Mouse (Mus musculus): ENCODE results near the gene Ehd1. TPM values are rescaled to one million over a fixed set of nuclear protein-coding genes. Genes with fewer than 3 reads are reported as not detected.
A peak's percentile ranks its signal among the peaks of the same experiment; 100 is the strongest.

Ehd1 gene
- total RNA-seq (2017), result 126 and 148 TPM in 2 replicates

GRCm38 (mm10) chr19:6276426-6277421, at the start of gene Ehd1:
Gene Ehd1, plus strand, starts transcription at chr19:6276725.
- peak; percentile 81 for ATAC-seq (ENCODE audit: extremely low read depth, insufficient number of reproducible peaks, low FRiP score, poor library complexity, severe bottlenecking)

GRCm38 (mm10) chr19:6226763-6227162, 49.8 kb upstream of the Ehd1 start:
- no peak for ATAC-seq (ENCODE audit: extremely low read depth, insufficient number of reproducible peaks, low FRiP score, poor library complexity, severe bottlenecking)

- ATAC-seq (ENCODE audit: extremely low read depth, insufficient number of reproducible peaks, low FRiP score, poor library complexity, severe bottlenecking), result no peak
Measured at GRCm38 (mm10) chr19:6227864-6228263, 48.7 kb upstream of the Ehd1 start.

DNA sequence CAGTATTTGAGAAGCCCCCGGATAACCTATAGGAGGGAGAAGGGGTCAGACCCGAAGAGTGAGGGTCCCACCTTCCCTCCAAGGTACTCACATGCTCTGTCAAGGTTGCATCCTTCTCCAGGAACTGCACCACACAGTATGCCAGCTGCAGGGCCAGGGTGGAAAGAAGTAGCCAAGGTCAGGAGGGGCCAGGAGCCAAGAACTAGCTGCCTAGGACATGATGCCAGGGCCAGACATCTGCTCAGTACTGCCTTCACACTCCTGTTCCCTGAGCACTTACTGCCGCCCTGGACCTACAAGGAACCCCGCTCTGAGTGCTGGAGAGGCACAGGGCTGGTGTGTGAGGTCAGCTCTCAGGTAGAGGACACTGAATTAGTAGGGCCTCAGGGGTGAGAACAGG, 46.1 kb upstream of the Ehd1 start:
- ATAC-seq (ENCODE audit: extremely low read depth, insufficient number of reproducible peaks, low FRiP score, poor library complexity, severe bottlenecking), result no peak

- no peak for ATAC-seq (ENCODE audit: extremely low read depth, insufficient number of reproducible peaks, low FRiP score, poor library complexity, severe bottlenecking)
Measured at GRCm38 (mm10) chr19:6231036-6231435, 45.5 kb upstream of the Ehd1 start.

DNA sequence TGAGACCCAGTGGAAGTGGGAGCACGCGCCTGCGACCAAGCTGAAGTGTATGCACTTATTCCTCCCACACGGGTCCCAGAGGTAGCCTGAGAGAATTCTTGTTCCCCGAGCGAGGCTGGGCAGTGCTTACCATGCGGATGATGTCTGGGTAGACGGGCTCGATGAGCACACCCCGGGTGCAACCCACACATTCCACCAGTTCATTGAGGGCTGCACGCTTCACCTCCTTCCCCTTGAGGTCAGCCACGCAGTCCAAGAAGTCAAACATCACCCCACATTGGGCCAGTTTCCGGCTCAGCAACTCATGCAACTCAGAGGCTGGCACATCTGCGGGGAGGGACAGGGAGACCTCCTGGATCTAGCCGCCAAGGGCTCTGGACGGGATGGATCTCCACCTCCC, 42.9 kb upstream of the Ehd1 start:
- no peak for ATAC-seq (ENCODE audit: extremely low read depth, insufficient number of reproducible peaks, low FRiP score, poor library complexity, severe bottlenecking)

DNA sequence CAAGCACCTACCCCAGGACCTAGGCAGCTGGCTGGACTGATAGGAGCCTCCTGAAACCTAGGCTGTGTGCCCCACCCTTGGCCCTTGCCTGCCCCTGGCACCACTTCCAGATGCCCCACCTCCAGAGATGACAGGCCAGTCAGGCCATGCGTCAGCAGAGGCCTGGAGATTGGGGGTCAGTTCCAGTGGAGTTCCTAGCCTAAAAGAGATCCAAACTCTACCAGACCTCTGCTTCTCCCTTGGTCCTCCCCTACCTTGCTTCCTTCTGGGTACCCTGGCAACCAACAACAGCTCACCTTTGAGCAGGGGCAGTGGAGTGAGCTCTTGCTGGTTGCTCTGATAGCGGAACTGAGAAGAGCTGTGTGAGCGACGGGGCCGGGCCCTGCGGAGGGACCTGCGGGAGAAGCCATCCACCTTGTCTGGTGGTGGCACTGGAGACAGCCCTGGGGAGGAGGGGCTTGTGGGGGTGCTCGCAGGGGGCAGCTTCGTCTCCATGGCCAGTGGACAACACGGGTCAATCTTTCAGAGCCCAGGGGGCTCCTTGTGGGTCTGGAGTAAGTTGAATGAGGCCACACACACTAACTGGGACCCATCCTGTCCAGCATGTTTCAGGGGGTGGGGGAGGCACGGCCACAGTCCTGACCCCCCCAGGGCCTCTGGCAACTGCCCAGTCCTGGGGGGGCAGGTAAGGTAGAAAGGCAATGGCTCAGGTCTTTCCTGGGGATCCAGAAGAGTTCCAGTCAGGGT, 42.0 kb upstream of the Ehd1 start:
- no peak for ATAC-seq (ENCODE audit: extremely low read depth, insufficient number of reproducible peaks, low FRiP score, poor library complexity, severe bottlenecking)

- ATAC-seq (ENCODE audit: extremely low read depth, insufficient number of reproducible peaks, low FRiP score, poor library complexity, severe bottlenecking), result peak; percentile 82
Measured at GRCm38 (mm10) chr19:6235084-6236052, 41.2 kb upstream of the Ehd1 start, which contains the start of gene Ppp2r5b. Gene Ppp2r5b, minus strand, starts transcription at chr19:6235872.

GRCm38 (mm10) chr19:6236053-6236441, 40.5 kb upstream of the Ehd1 start:
- ATAC-seq (ENCODE audit: extremely low read depth, insufficient number of reproducible peaks, low FRiP score, poor library complexity, severe bottlenecking), result peak; percentile 80

GRCm38 (mm10) chr19:6236842-6237241, 39.7 kb upstream of the Ehd1 start:
- ATAC-seq (ENCODE audit: extremely low read depth, insufficient number of reproducible peaks, low FRiP score, poor library complexity, severe bottlenecking), result no peak

- no peak for ATAC-seq (ENCODE audit: extremely low read depth, insufficient number of reproducible peaks, low FRiP score, poor library complexity, severe bottlenecking)
Measured at GRCm38 (mm10) chr19:6238740-6239139, 37.8 kb upstream of the Ehd1 start.

- no peak for ATAC-seq (ENCODE audit: extremely low read depth, insufficient number of reproducible peaks, low FRiP score, poor library complexity, severe bottlenecking)
Measured at GRCm38 (mm10) chr19:6240136-6240535, 36.4 kb upstream of the Ehd1 start.

DNA sequence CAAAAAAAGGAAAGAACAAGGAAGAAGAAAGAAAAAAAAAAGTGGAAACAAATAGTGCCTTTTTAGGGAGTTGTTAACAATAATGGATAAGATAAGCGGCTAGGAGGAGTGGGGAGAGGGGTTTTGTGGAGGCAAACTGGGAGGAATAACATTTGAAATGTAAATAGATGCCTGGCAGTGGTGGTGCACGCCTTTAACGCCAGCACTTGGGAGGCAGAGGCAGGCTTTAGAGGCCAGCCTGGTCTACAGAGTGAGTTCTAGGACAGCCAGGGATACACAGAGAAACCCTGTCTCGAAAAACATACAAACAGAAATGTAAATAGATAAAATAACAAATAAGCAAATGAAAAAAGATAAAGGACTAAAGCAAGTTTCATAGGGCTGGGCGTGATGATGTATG, 35.8 kb upstream of the Ehd1 start:
- no peak for ATAC-seq (ENCODE audit: extremely low read depth, insufficient number of reproducible peaks, low FRiP score, poor library complexity, severe bottlenecking)

- ATAC-seq (ENCODE audit: extremely low read depth, insufficient number of reproducible peaks, low FRiP score, poor library complexity, severe bottlenecking), result peak; percentile 87
Measured at GRCm38 (mm10) chr19:6241274-6242107, 35.0 kb upstream of the Ehd1 start, which contains the start of gene Atg2a. Gene Atg2a, plus strand, starts transcription at chr19:6241668.

DNA sequence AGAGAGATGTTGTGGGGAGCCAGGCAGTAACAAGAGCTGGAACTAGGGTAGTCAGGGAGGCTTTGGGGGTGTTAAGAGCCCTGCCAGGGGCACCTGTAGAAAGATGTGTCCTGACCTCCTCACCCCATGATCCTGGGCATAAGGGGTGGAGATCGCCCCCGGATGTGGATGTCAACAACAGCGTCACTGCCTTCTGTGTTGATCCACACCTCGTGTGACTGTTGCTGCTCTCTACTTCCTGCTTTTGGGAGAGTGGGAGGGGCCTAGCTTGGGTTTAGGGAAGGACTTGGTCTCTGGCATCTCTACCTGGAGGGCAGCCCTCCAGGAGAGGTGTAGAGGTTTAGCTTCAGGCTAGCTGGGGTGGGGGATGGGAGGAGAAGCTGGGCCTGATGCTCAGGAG, 34.2 kb upstream of the Ehd1 start:
- ATAC-seq (ENCODE audit: extremely low read depth, insufficient number of reproducible peaks, low FRiP score, poor library complexity, severe bottlenecking), result peak; percentile 86

DNA sequence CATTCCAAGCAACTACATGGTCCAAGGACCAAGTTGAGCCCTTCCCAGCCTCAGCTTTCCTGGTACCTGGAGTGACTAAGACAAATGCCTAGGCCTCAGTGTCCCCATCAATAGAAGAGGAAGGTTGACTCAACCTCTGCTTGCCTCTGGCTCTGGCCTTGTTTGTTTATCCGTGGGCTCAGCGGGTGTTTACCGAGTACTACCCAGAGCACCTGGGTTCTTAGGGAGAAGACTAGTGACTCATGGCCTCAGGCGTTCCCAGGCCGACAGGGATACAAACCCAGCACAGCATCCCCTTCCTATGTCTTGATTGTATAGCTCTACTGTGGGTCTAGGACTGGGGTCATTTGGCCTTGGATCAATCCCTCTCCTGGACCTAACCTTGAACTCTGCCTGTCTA, 33.3 kb upstream of the Ehd1 start:
- ATAC-seq (ENCODE audit: extremely low read depth, insufficient number of reproducible peaks, low FRiP score, poor library complexity, severe bottlenecking), result no peak

DNA sequence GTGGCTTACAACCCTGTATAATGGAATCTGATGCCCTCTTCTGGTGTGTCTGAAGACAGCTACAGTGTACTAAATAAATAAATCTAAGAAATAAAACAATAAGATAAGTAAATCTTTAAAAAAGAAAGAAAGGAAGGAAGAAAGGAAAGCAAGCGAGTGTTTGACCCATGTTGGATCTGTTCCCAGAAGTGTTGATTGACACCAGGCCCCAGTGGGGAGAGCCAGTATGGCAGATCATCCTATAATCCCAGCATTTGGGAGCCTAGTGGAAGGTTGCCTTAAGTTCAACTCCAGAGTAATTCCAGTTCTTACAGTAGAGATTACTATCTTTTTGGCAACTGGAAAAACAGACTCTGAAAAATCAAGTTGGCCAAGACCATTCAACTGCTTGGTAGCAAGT, 30.7 kb upstream of the Ehd1 start:
- no peak for ATAC-seq (ENCODE audit: extremely low read depth, insufficient number of reproducible peaks, low FRiP score, poor library complexity, severe bottlenecking)
